Mouse (Mus musculus) brain, embryonic 14.5 days (tissue): ENCODE results near the gene Cadps2.

Experiments used
- CTCF ChIP-seq: fragments of 200-500 bp; IDR thresholded peaks from 2 replicates; pipeline ENCODE4 v1.5.1; 2012; ENCODE audit warnings: inconsistent platforms, mild to moderate bottlenecking, moderate library complexity, borderline replicate concordance; ENCODE audit not compliant: insufficient read depth, insufficient read length; ENCODE audit errors: extremely low read depth
- POLR2A ChIP-seq: fragments of 200-500 bp; IDR thresholded peaks from 2 replicates; pipeline ENCODE4 v1.6.1; 2012; ENCODE audit warnings: mild to moderate bottlenecking, inconsistent platforms, borderline replicate concordance; ENCODE audit not compliant: poor library complexity, insufficient read depth, insufficient read length, severe bottlenecking; ENCODE audit errors: extremely low read depth

GRCm38 (mm10) chr6:23245121-23245520 is 594.1 kb downstream of the Cadps2 start:
- TF ChIP-seq CTCF (no peak), POLR2A (no peak)
